Mouse (Mus musculus): ENCODE data around the gene Polr2b. TPM values are rescaled to one million over a fixed set of nuclear protein-coding genes. Genes with fewer than 3 reads are reported as not detected.
A peak's percentile ranks its signal among the peaks of the same experiment; 100 is the strongest.

Polr2b gene
- polyA plus RNA-seq, 1 experiment from 2014 or later, result 59.8 TPM

- 71% methylated on average over 19 of the region's 19 CpGs for WGBS
- no peaks in the 10 kb centered on the region for H3K27me3 ChIP-seq (replicated peaks; ENCODE audit: control insufficient read depth, insufficient read depth, low read length)
- H3K27ac ChIP-seq (ENCODE audit: low read depth), result peak overlapping the region; percentile 47; the same call in 1 of the 2 replicates
- no peak overlapping the region for H3K9ac ChIP-seq (ENCODE audit: low read length)
- no peak overlapping the region for H3K4me3 ChIP-seq (ENCODE audit: low read depth, low read length)
- no peak for ATAC-seq (replicated peaks; ENCODE audit: low FRiP score, low TSS enrichment, low read depth)
- H3K4me1 ChIP-seq (replicated peaks; ENCODE audit: control insufficient read depth, insufficient read depth, low read length), result peaks cover 20% of the 10 kb centered on the region
- no peak for DNase-seq (ENCODE audit: low spot score)
- H3K9me3 ChIP-seq (ENCODE audit: control insufficient read depth, low read length), result no peaks in the 10 kb centered on the region
- no peak overlapping the region for H3K4me2 ChIP-seq (ENCODE audit: low read length)
- H3K36me3 ChIP-seq (ENCODE audit: control insufficient read depth, insufficient read depth, low read length), result no peaks in the 10 kb centered on the region
Measured at GRCm38 (mm10) chr5:77355307-77356265, 45.6 kb downstream of the Polr2b start.

DNA sequence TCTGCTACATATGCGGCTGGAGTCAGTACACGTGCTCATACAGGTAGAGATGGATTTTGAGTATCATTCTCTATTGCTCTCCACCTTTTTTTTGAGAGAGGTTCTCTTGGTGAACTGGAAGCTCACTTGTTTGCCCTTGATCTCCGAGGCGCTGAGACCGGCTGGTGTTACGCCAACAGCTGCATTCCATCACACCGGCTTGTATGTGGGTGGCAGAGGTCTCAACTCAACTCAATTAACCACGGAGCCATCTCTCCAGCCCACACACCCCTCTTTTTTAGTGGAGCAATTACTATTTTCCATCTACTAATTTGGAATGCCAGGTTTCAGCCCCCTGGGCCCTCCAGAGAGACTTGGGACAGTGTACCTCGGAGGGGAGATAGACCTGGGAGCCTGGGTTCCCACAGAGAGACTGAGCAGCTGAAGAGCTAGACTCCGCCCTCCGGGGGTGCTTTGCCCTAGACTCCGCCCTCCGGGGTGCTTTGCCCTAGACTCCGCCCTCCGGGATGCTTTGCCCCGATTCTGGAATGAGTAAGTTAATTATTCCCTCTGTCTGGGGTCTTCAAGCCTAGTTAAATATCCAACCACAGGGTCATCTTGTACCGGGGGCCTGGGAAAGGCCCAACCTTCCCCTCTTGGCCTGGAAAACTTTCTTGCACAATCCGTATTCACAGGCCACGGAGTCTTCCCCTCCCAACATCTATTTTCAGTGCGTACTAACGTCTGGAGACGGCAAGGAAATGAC lies 47.6 kb downstream of the Polr2b start:
- H3K27ac ChIP-seq (ENCODE audit: low read depth), result peak overlapping the region; percentile 82
- H3K4me3 ChIP-seq (ENCODE audit: low read depth, low read length), result peak overlapping the region; percentile 30
- 11% methylated on average over 22 of the region's 22 CpGs for WGBS
- no peaks in the 10 kb centered on the region for H3K27me3 ChIP-seq (replicated peaks; ENCODE audit: control insufficient read depth, insufficient read depth, low read length)
- peak; percentile 74 for DNase-seq (ENCODE audit: low spot score)
- H3K9ac ChIP-seq (ENCODE audit: low read length), result peak overlapping the region; percentile 44
- ATAC-seq (replicated peaks; ENCODE audit: low FRiP score, low TSS enrichment, low read depth), result peak; percentile 69
- no peaks in the 10 kb centered on the region for H3K36me3 ChIP-seq (ENCODE audit: control insufficient read depth, insufficient read depth, low read length)
- H3K4me1 ChIP-seq (replicated peaks; ENCODE audit: control insufficient read depth, insufficient read depth, low read length), result peaks cover 20% of the 10 kb centered on the region
- H3K4me2 ChIP-seq (ENCODE audit: low read length), result peak overlapping the region; percentile 61
- H3K9me3 ChIP-seq (ENCODE audit: control insufficient read depth, low read length), result no peaks in the 10 kb centered on the region

DNA sequence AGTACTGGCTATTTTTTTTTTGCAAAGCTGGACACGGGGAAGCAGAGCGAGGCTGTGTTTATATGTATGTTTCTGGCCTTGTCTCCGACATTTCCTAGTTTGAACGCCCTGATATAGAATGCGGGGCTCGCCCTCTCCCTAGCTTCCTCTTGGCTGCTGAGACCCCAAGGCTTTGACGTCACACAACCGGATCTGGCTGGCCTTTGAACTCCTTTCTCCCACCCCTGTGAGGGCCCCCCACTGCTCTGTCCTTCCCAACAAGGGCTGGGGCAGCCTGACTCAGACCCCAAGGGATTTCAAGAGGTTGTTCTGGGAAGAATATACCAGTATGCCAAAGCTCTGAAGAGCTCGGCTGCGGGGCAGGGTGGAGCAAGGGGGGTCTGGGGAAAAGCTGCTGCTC lies 48.4 kb downstream of the Polr2b start:
- WGBS, result 3% methylated on average over 10 of the region's 10 CpGs
- Histone ChIP-seq H3K36me3 (ENCODE audit: control insufficient read depth, insufficient read depth, low read length) (no peaks in the 10 kb centered on the region), H3K4me1 (replicated peaks; ENCODE audit: control insufficient read depth, insufficient read depth, low read length) (peaks cover 20% of the 10 kb centered on the region), H3K9me3 (ENCODE audit: control insufficient read depth, low read length) (no peaks in the 10 kb centered on the region), H3K9ac (ENCODE audit: low read length) (peak overlapping the region; percentile 44), H3K4me2 (ENCODE audit: low read length) (peak overlapping the region; percentile 61), H3K27me3 (replicated peaks; ENCODE audit: control insufficient read depth, insufficient read depth, low read length) (no peaks in the 10 kb centered on the region), H3K27ac (ENCODE audit: low read depth) (peak overlapping the region; percentile 82), H3K4me3 (ENCODE audit: low read depth, low read length) (peak overlapping the region; percentile 30)
- ATAC-seq (replicated peaks; ENCODE audit: low FRiP score, low TSS enrichment, low read depth) (peak; percentile 57), DNase-seq (ENCODE audit: low spot score) (peak; percentile 84)

DNA sequence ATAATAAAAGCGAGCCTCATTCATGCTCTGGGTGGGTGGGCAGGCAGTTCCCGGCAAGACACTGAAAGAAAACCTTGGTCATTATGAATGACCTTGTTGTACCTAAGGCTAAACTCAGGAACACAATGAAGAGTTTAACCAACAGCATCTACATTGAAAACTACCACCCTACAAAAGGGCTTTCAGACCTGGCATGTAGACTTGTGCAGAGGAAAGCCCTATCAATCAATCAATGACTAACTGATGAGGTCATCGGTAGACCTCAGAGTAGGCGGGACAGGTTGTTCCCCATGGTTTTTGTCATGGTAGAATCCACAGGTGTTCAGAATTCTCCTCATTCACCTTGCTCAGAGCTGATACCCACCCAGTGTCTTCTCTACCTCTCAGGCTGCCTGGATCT lies 50.0 kb downstream of the Polr2b start:
- no peak overlapping the region for H3K4me2 ChIP-seq (ENCODE audit: low read length)
- no peak overlapping the region for H3K9ac ChIP-seq (ENCODE audit: low read length)
- no peaks in the 10 kb centered on the region for H3K27me3 ChIP-seq (replicated peaks; ENCODE audit: control insufficient read depth, insufficient read depth, low read length)
- no peaks in the 10 kb centered on the region for H3K9me3 ChIP-seq (ENCODE audit: control insufficient read depth, low read length)
- H3K4me3 ChIP-seq (ENCODE audit: low read depth, low read length), result no peak overlapping the region
- peaks cover 26% of the 10 kb centered on the region for H3K4me1 ChIP-seq (replicated peaks; ENCODE audit: control insufficient read depth, insufficient read depth, low read length)
- no peak for ATAC-seq (replicated peaks; ENCODE audit: low FRiP score, low TSS enrichment, low read depth)
- H3K36me3 ChIP-seq (ENCODE audit: control insufficient read depth, insufficient read depth, low read length), result no peaks in the 10 kb centered on the region
- H3K27ac ChIP-seq (ENCODE audit: low read depth), result no peak overlapping the region
- WGBS, result 84% methylated on average over 4 of the region's 4 CpGs
- no peak for DNase-seq (ENCODE audit: low spot score)

- no peak for DNase-seq (ENCODE audit: low spot score)
Measured at GRCm38 (mm10) chr5:77361006-77361405, 51.1 kb downstream of the Polr2b start.

GRCm38 (mm10) chr5:77362120-77362519 lies 52.2 kb downstream of the Polr2b start:
- H3K4me3 ChIP-seq (ENCODE audit: low read depth, low read length), result no peak overlapping the region
- no peak for ATAC-seq (replicated peaks; ENCODE audit: low FRiP score, low TSS enrichment, low read depth)
- H3K4me1 ChIP-seq (replicated peaks; ENCODE audit: control insufficient read depth, insufficient read depth, low read length), result peaks cover 20% of the 10 kb centered on the region
- DNase-seq (ENCODE audit: low spot score), result no peak
- H3K9me3 ChIP-seq (ENCODE audit: control insufficient read depth, low read length), result no peaks in the 10 kb centered on the region
- WGBS, result 41% methylated on average over 3 of the region's 3 CpGs
- H3K36me3 ChIP-seq (ENCODE audit: control insufficient read depth, insufficient read depth, low read length), result no peaks in the 10 kb centered on the region
- no peak overlapping the region for H3K27ac ChIP-seq (ENCODE audit: low read depth)
- H3K4me2 ChIP-seq (ENCODE audit: low read length), result no peak overlapping the region
- no peaks in the 10 kb centered on the region for H3K27me3 ChIP-seq (replicated peaks; ENCODE audit: control insufficient read depth, insufficient read depth, low read length)
- H3K9ac ChIP-seq (ENCODE audit: low read length), result no peak overlapping the region

More at GRCm38 (mm10) chr5:77361006-77361405, 51.1 kb downstream of the Polr2b start:
- Histone ChIP-seq H3K27me3 (replicated peaks; ENCODE audit: control insufficient read depth, insufficient read depth, low read length) (no peaks in the 10 kb centered on the region), H3K4me3 (ENCODE audit: low read depth, low read length) (no peak overlapping the region), H3K9me3 (ENCODE audit: control insufficient read depth, low read length) (no peaks in the 10 kb centered on the region), H3K4me2 (ENCODE audit: low read length) (no peak overlapping the region), H3K4me1 (replicated peaks; ENCODE audit: control insufficient read depth, insufficient read depth, low read length) (peaks cover 20% of the 10 kb centered on the region), H3K27ac (ENCODE audit: low read depth) (no peak overlapping the region), H3K36me3 (ENCODE audit: control insufficient read depth, insufficient read depth, low read length) (no peaks in the 10 kb centered on the region), H3K9ac (ENCODE audit: low read length) (no peak overlapping the region)
- WGBS, result 57% methylated on average over 4 of the region's 4 CpGs
- ATAC-seq (replicated peaks; ENCODE audit: low FRiP score, low TSS enrichment, low read depth), result no peak

- no peak overlapping the region for H3K27ac ChIP-seq (ENCODE audit: low read depth)
- no peaks in the 10 kb centered on the region for H3K27me3 ChIP-seq (replicated peaks; ENCODE audit: control insufficient read depth, insufficient read depth, low read length)
- no peak overlapping the region for H3K9ac ChIP-seq (ENCODE audit: low read length)
- ATAC-seq (replicated peaks; ENCODE audit: low FRiP score, low TSS enrichment, low read depth), result no peak
- H3K9me3 ChIP-seq (ENCODE audit: control insufficient read depth, low read length), result no peaks in the 10 kb centered on the region
- no peaks in the 10 kb centered on the region for H3K36me3 ChIP-seq (ENCODE audit: control insufficient read depth, insufficient read depth, low read length)
- peaks cover 21% of the 10 kb centered on the region for H3K4me1 ChIP-seq (replicated peaks; ENCODE audit: control insufficient read depth, insufficient read depth, low read length)
- H3K4me3 ChIP-seq (ENCODE audit: low read depth, low read length), result no peak overlapping the region
- peak; percentile 40 for DNase-seq (ENCODE audit: low spot score)
- no peak overlapping the region for H3K4me2 ChIP-seq (ENCODE audit: low read length)
- WGBS, result 80% methylated on average over 6 of the region's 6 CpGs
Measured at GRCm38 (mm10) chr5:77363650-77364049, 53.7 kb downstream of the Polr2b start.

GRCm38 (mm10) chr5:77364443-77365038 lies 54.6 kb downstream of the Polr2b start:
- no peak overlapping the region; the same call in 1 of the 2 replicates for H3K27ac ChIP-seq (ENCODE audit: low read depth)
- ATAC-seq (replicated peaks; ENCODE audit: low FRiP score, low TSS enrichment, low read depth) (no peak), DNase-seq (ENCODE audit: low spot score) (peak; percentile 51)
- H3K9ac ChIP-seq (ENCODE audit: low read length), result no peak overlapping the region
- 88% methylated on average over 3 of the region's 3 CpGs for WGBS
- H3K4me3 ChIP-seq (ENCODE audit: low read depth, low read length), result no peak overlapping the region
- no peaks in the 10 kb centered on the region for H3K36me3 ChIP-seq (ENCODE audit: control insufficient read depth, insufficient read depth, low read length)
- no peaks in the 10 kb centered on the region for H3K27me3 ChIP-seq (replicated peaks; ENCODE audit: control insufficient read depth, insufficient read depth, low read length)
- H3K4me2 ChIP-seq (ENCODE audit: low read length), result no peak overlapping the region
- peaks cover 20% of the 10 kb centered on the region for H3K4me1 ChIP-seq (replicated peaks; ENCODE audit: control insufficient read depth, insufficient read depth, low read length)
- no peaks in the 10 kb centered on the region for H3K9me3 ChIP-seq (ENCODE audit: control insufficient read depth, low read length)

Data from intestine, embryonic 14.5 days (tissue).